Mouse (Mus musculus): ENCODE data around the gene Prune1.

GRCm38 (mm10) chr3:95294718-95295117 lies 12.8 kb upstream of the Prune1 start:
- TF ChIP-seq CTCF (IDR thresholded peaks at IDR 0.05; ENCODE audit: control insufficient read depth, insufficient read depth, insufficient replicate concordance, low read depth, low read length): no peak
- no peak for TF ChIP-seq POLR2A (IDR thresholded peaks at IDR 0.05; ENCODE audit: control insufficient read depth, low read depth, low read length)

Data from testis, adult 2 months (tissue).